ENCODE assay signal across 17 mouse cellular contexts in genomic region chr3:116620636-116621370, GRCm38 (mm10). TPM values are rescaled to one million over a fixed set of nuclear protein-coding genes. Genes with fewer than 3 reads are reported as not detected.
A peak's percentile ranks its signal among the peaks of the same experiment; 100 is the strongest.
DNase-seq lines count a peak whose midpoint lies in the region; ATAC-seq lines count a peak whose summit lies in the region.
"Had no signal": no experiment of that assay in that cellular context is flagged by ENCODE, and none has a peak within 500 bp of the region (broad histone marks: within the 10 kb centered on the region; RNA-seq: fewer than 3 reads in every experiment).

No protein-coding gene starts in this region.

- H3K4me1 ChIP-seq in liver, embryonic 13.5 days (replicated peaks), result peaks cover 23% of the 10 kb centered on the region
- H3K4me1 ChIP-seq in forebrain, embryonic 12.5 days, result no peaks in the 10 kb centered on the region
- no peaks in the 10 kb centered on the region for H3K4me1 ChIP-seq in forebrain, embryonic 16.5 days (replicated peaks; ENCODE audit: control insufficient read depth, insufficient read depth, low read length)
- H3K4me1 ChIP-seq: kidney, embryonic 15.5 days had no signal

- no peaks in the 10 kb centered on the region for H3K9me3 ChIP-seq in liver, embryonic 13.5 days (replicated peaks)
- H3K9me3 ChIP-seq in forebrain, embryonic 12.5 days, result no peaks in the 10 kb centered on the region
- no peaks in the 10 kb centered on the region for H3K9me3 ChIP-seq in forebrain, embryonic 16.5 days (ENCODE audit: control insufficient read depth, low read length)
- H3K9me3 ChIP-seq: kidney, embryonic 15.5 days had no signal

- H3K36me3 ChIP-seq in liver, embryonic 13.5 days, result peaks cover 57% of the 10 kb centered on the region
- H3K36me3 ChIP-seq in forebrain, embryonic 12.5 days (replicated peaks), result peaks cover 50% of the 10 kb centered on the region
- 0 out of 2 replicates have a peak, but pooled peaks cover 3% of the 10 kb centered on the region for H3K36me3 ChIP-seq in forebrain, embryonic 16.5 days (ENCODE audit: control insufficient read depth, insufficient read depth)

- no peaks in the 10 kb centered on the region for H3K27me3 ChIP-seq in liver, embryonic 13.5 days
- no peaks in the 10 kb centered on the region for H3K27me3 ChIP-seq in forebrain, embryonic 12.5 days
- no peaks in the 10 kb centered on the region for H3K27me3 ChIP-seq in forebrain, embryonic 16.5 days (replicated peaks; ENCODE audit: control insufficient read depth, insufficient read depth, low read length)
- H3K27me3 ChIP-seq: kidney, embryonic 15.5 days had no signal

- peak overlapping the region; percentile 73 for H3K27ac ChIP-seq in liver, embryonic 13.5 days
- H3K27ac ChIP-seq in forebrain, embryonic 12.5 days, result no peak overlapping the region
- no peak overlapping the region for H3K27ac ChIP-seq in forebrain, embryonic 16.5 days (ENCODE audit: low read length)
- H3K27ac ChIP-seq: kidney, embryonic 15.5 days had no signal

- peak; percentile 93 for ATAC-seq in liver, embryonic 13.5 days (ENCODE audit: low read depth)
- no peak for ATAC-seq in forebrain, embryonic 12.5 days (ENCODE audit: low FRiP score)
- no peak for ATAC-seq in forebrain, embryonic 16.5 days
- ATAC-seq: hindbrain, embryonic 16.5 days had no signal

- H3K4me2 ChIP-seq in liver, embryonic 13.5 days, result no peak overlapping the region
- no peak overlapping the region for H3K4me2 ChIP-seq in forebrain, embryonic 12.5 days
- H3K4me2 ChIP-seq in forebrain, embryonic 16.5 days (ENCODE audit: low read length), result no peak overlapping the region
- H3K4me2 ChIP-seq: kidney, embryonic 15.5 days; lung, embryonic 14.5 days had no signal

- H3K4me3 ChIP-seq in liver, embryonic 13.5 days (replicated peaks), result no peak overlapping the region
- H3K4me3 ChIP-seq in forebrain, embryonic 12.5 days (replicated peaks), result no peak overlapping the region
- H3K4me3 ChIP-seq in forebrain, embryonic 16.5 days (replicated peaks; ENCODE audit: low read length), result no peak overlapping the region
- H3K4me3 ChIP-seq: kidney, embryonic 15.5 days had no signal

- WGBS in liver, embryonic 13.5 days (ENCODE audit: insufficient replicate concordance), result 55% methylated on average over 7 of the region's 7 CpGs
- 91% methylated on average over 7 of the region's 7 CpGs for WGBS in forebrain, embryonic 12.5 days
- WGBS in forebrain, embryonic 16.5 days, result 93% methylated on average over 7 of the region's 7 CpGs

- H3K9ac ChIP-seq in liver, embryonic 13.5 days, result 0 out of 2 replicates have a peak overlapping the region, but pooled peaks have one; percentile 15
- no peak overlapping the region for H3K9ac ChIP-seq in forebrain, embryonic 12.5 days
- H3K9ac ChIP-seq in forebrain, embryonic 16.5 days (replicated peaks; ENCODE audit: low read depth, low read length), result no peak overlapping the region
- H3K9ac ChIP-seq: kidney, embryonic 15.5 days; lung, embryonic 14.5 days had no signal

- peak; percentile 8 for DNase-seq in right cerebral cortex, adult 18-20 months
- DNase-seq in right cerebral cortex, postnatal 14 days, result no peak
- DNase-seq in c-Kit-positive CD71-positive TER-119-negative erythroid progenitor cells, embryonic 14.5 days (ENCODE audit: low read depth), result peak; percentile 39
- peak; percentile 42 for DNase-seq in liver, embryonic 13.5 days
- no peak for DNase-seq in spleen, postnatal 4 days (ENCODE audit: low spot score in 2 of 2)
- DNase-seq: cerebellum, adult 11-12 months; embryo, embryonic 11 days; heart, adult 18-20 months; heart, postnatal 10 days; left cerebral cortex, postnatal 4 days; lung, embryonic 14.5 days; right cerebral cortex, postnatal 4 days; thymus, adult 2 months had no signal

RNA-seq across cellular contexts. Expression of gene Trmt13, which starts 6.4 kb away (rescaled TPM):
- polyA plus RNA-seq in liver, embryonic 13.5 days (2015; fragmentation: Nextera tagmentation; extraction: Ambion mirVana), result 9.5 and 11.8 TPM in 2 replicates
- polyA plus RNA-seq in forebrain, embryonic 12.5 days (2016; fragmentation: Nextera tagmentation; extraction: Ambion mirVana), result 28.5 and 30.7 TPM in 2 replicates
- 28.4 and 35.2 TPM in 2 replicates for polyA plus RNA-seq in forebrain, embryonic 16.5 days (2015; fragmentation: Nextera tagmentation; extraction: Ambion mirVana)

RNA-seq across cellular contexts. Expression of gene Sass6, which starts 26.0 kb away (rescaled TPM):
- 20.7 and 27.2 TPM in 2 replicates for polyA plus RNA-seq in liver, embryonic 13.5 days (2015; fragmentation: Nextera tagmentation; extraction: Ambion mirVana)
- 36.0 and 37.1 TPM in 2 replicates for polyA plus RNA-seq in forebrain, embryonic 12.5 days (2016; fragmentation: Nextera tagmentation; extraction: Ambion mirVana)
- polyA plus RNA-seq in forebrain, embryonic 16.5 days (2015; fragmentation: Nextera tagmentation; extraction: Ambion mirVana), result 18.2 and 19.3 TPM in 2 replicates

RNA-seq across cellular contexts. Expression of gene Mfsd14a, which starts 41.7 kb away (rescaled TPM):
- 35.5 and 42.8 TPM in 2 replicates for polyA plus RNA-seq in liver, embryonic 13.5 days (2015; fragmentation: Nextera tagmentation; extraction: Ambion mirVana)
- 77.6 and 79.3 TPM in 2 replicates for polyA plus RNA-seq in forebrain, embryonic 12.5 days (2016; fragmentation: Nextera tagmentation; extraction: Ambion mirVana)
- polyA plus RNA-seq in forebrain, embryonic 16.5 days (2015; fragmentation: Nextera tagmentation; extraction: Ambion mirVana), result 77.2 and 81.1 TPM in 2 replicates

RNA-seq across cellular contexts. Expression of gene Lrrc39, which starts 58.0 kb away (rescaled TPM):
- 3.3 and 3.4 TPM in 2 replicates for polyA plus RNA-seq in liver, embryonic 13.5 days (2015; fragmentation: Nextera tagmentation; extraction: Ambion mirVana)
- 0.47 and 0.70 TPM in 2 replicates for polyA plus RNA-seq in forebrain, embryonic 12.5 days (2016; fragmentation: Nextera tagmentation; extraction: Ambion mirVana)
- polyA plus RNA-seq in forebrain, embryonic 16.5 days (2015; fragmentation: Nextera tagmentation; extraction: Ambion mirVana), result 0.29 and 0.42 TPM in 2 replicates

Comparison
In these comparisons a context has a peak if more than half of its experiments do, and no peak if none do; other contexts are left out.
1. DNase-seq: peak in right cerebral cortex, adult 18-20 months (single experiment), c-Kit-positive CD71-positive TER-119-negative erythroid progenitor cells, embryonic 14.5 days (single experiment) and liver, embryonic 13.5 days (single experiment); none in right cerebral cortex, postnatal 14 days (single experiment) and spleen, postnatal 4 days (0 of 2).